Mouse (Mus musculus): ENCODE results near the gene B4gat1. TPM values are rescaled to one million over a fixed set of nuclear protein-coding genes. Genes with fewer than 3 reads are reported as not detected.

Gene B4gat1
- polyA plus RNA-seq, 1 experiment from 2014 or later: 41.8 TPM

GRCm38 (mm10) chr19:5072389-5073019 is 33.9 kb downstream of the B4gat1 start:
- peak overlapping the region; percentile 69 for H3K4me3 ChIP-seq (replicated peaks; ENCODE audit: low read length)
- H3K36me3 ChIP-seq (ENCODE audit: control insufficient read depth, insufficient read depth, low read length): 0 out of 2 replicates have a peak, but pooled peaks cover 3% of the 10 kb centered on the region
- peak; percentile 5; the same call in 1 of the 2 replicates for ATAC-seq (ENCODE audit: insufficient read depth, low FRiP score)
- no peaks in the 10 kb centered on the region for H3K27me3 ChIP-seq (ENCODE audit: control insufficient read depth, insufficient read depth, low read length)
- no peaks in the 10 kb centered on the region for H3K9me3 ChIP-seq (replicated peaks; ENCODE audit: control insufficient read depth, low read length)
- H3K4me1 ChIP-seq (ENCODE audit: control insufficient read depth, insufficient read depth, low read length): peaks cover 33% of the 10 kb centered on the region; the same call in 1 of the 2 replicates
- peak overlapping the region; percentile 94 for H3K27ac ChIP-seq (ENCODE audit: low read length)
- peak overlapping the region; percentile 87 for H3K9ac ChIP-seq (ENCODE audit: low read length)
- H3K4me2 ChIP-seq (ENCODE audit: low read depth, low read length): peak overlapping the region; percentile 77
- 3% methylated on average over 20 of the region's 20 CpGs for WGBS

- Histone ChIP-seq H3K27me3 (ENCODE audit: control insufficient read depth, insufficient read depth, low read length) (no peaks in the 10 kb centered on the region), H3K4me2 (ENCODE audit: low read depth, low read length) (peak overlapping the region; percentile 77), H3K9me3 (replicated peaks; ENCODE audit: control insufficient read depth, low read length) (no peaks in the 10 kb centered on the region), H3K4me1 (ENCODE audit: control insufficient read depth, insufficient read depth, low read length) (peaks cover 29% of the 10 kb centered on the region; the same call in 1 of the 2 replicates), H3K4me3 (replicated peaks; ENCODE audit: low read length) (peak overlapping the region; percentile 69), H3K9ac (ENCODE audit: low read length) (no peak overlapping the region), H3K27ac (ENCODE audit: low read length) (peak overlapping the region; percentile 94), H3K36me3 (ENCODE audit: control insufficient read depth, insufficient read depth, low read length) (0 out of 2 replicates have a peak, but pooled peaks cover 3% of the 10 kb centered on the region)
- under 1% methylated on average over 15 of the region's 15 CpGs for WGBS
- ATAC-seq (ENCODE audit: insufficient read depth, low FRiP score): no peak
These were observed 34.4 kb downstream of the B4gat1 start for GRCm38 (mm10) chr19:5073028-5073427.

GRCm38 (mm10) chr19:5073518-5073917 is 34.9 kb downstream of the B4gat1 start:
- Histone ChIP-seq H3K9me3 (replicated peaks; ENCODE audit: control insufficient read depth, low read length) (no peaks in the 10 kb centered on the region), H3K27ac (ENCODE audit: low read length) (no peak overlapping the region), H3K4me3 (replicated peaks; ENCODE audit: low read length) (no peak overlapping the region), H3K4me2 (ENCODE audit: low read depth, low read length) (peak overlapping the region; percentile 77), H3K36me3 (ENCODE audit: control insufficient read depth, insufficient read depth, low read length) (0 out of 2 replicates have a peak, but pooled peaks cover 3% of the 10 kb centered on the region), H3K4me1 (ENCODE audit: control insufficient read depth, insufficient read depth, low read length) (peaks cover 26% of the 10 kb centered on the region; the same call in 1 of the 2 replicates), H3K9ac (ENCODE audit: low read length) (no peak overlapping the region), H3K27me3 (ENCODE audit: control insufficient read depth, insufficient read depth, low read length) (no peaks in the 10 kb centered on the region)
- 26% methylated on average over 5 of the region's 5 CpGs for WGBS
- no peak for ATAC-seq (ENCODE audit: insufficient read depth, low FRiP score)

GRCm38 (mm10) chr19:5079279-5079678 is 40.7 kb downstream of the B4gat1 start:
- 0 out of 2 replicates have a peak, but pooled peaks cover 3% of the 10 kb centered on the region for H3K36me3 ChIP-seq (ENCODE audit: control insufficient read depth, insufficient read depth, low read length)
- no peak overlapping the region for H3K4me3 ChIP-seq (replicated peaks; ENCODE audit: low read length)
- no peak for ATAC-seq (ENCODE audit: insufficient read depth, low FRiP score)
- no peaks in the 10 kb centered on the region for H3K9me3 ChIP-seq (replicated peaks; ENCODE audit: control insufficient read depth, low read length)
- H3K9ac ChIP-seq (ENCODE audit: low read length): no peak overlapping the region
- H3K4me1 ChIP-seq (ENCODE audit: control insufficient read depth, insufficient read depth, low read length): no peaks in the 10 kb centered on the region
- peaks cover 34% of the 10 kb centered on the region for H3K27me3 ChIP-seq (ENCODE audit: control insufficient read depth, insufficient read depth, low read length)
- H3K4me2 ChIP-seq (ENCODE audit: low read depth, low read length): no peak overlapping the region
- no peak overlapping the region for H3K27ac ChIP-seq (ENCODE audit: low read length)
- WGBS: 94% methylated on average over 1 of the region's 1 CpGs

- H3K36me3 ChIP-seq (ENCODE audit: control insufficient read depth, insufficient read depth, low read length): no peaks in the 10 kb centered on the region
- H3K9ac ChIP-seq (ENCODE audit: low read length): no peak overlapping the region
- H3K27me3 ChIP-seq (ENCODE audit: control insufficient read depth, insufficient read depth, low read length): peaks cover 55% of the 10 kb centered on the region
- no peaks in the 10 kb centered on the region for H3K9me3 ChIP-seq (replicated peaks; ENCODE audit: control insufficient read depth, low read length)
- H3K27ac ChIP-seq (ENCODE audit: low read length): no peak overlapping the region
- WGBS: 58% methylated on average over 18 of the region's 18 CpGs
- no peak for ATAC-seq (ENCODE audit: insufficient read depth, low FRiP score)
- peaks cover 4% of the 10 kb centered on the region; the same call in 1 of the 2 replicates for H3K4me1 ChIP-seq (ENCODE audit: control insufficient read depth, insufficient read depth, low read length)
- H3K4me2 ChIP-seq (ENCODE audit: low read depth, low read length): no peak overlapping the region
- H3K4me3 ChIP-seq (replicated peaks; ENCODE audit: low read length): no peak overlapping the region
These were observed 43.4 kb downstream of the B4gat1 start for GRCm38 (mm10) chr19:5082005-5082404.

GRCm38 (mm10) chr19:5082596-5082995 is 44.0 kb downstream of the B4gat1 start:
- 67% methylated on average over 24 of the region's 24 CpGs for WGBS
- peaks cover 9% of the 10 kb centered on the region; the same call in 1 of the 2 replicates for H3K4me1 ChIP-seq (ENCODE audit: control insufficient read depth, insufficient read depth, low read length)
- ATAC-seq (ENCODE audit: insufficient read depth, low FRiP score): no peak
- no peak overlapping the region for H3K4me2 ChIP-seq (ENCODE audit: low read depth, low read length)
- H3K27ac ChIP-seq (ENCODE audit: low read length): no peak overlapping the region
- peaks cover 55% of the 10 kb centered on the region for H3K27me3 ChIP-seq (ENCODE audit: control insufficient read depth, insufficient read depth, low read length)
- H3K4me3 ChIP-seq (replicated peaks; ENCODE audit: low read length): no peak overlapping the region
- H3K9me3 ChIP-seq (replicated peaks; ENCODE audit: control insufficient read depth, low read length): no peaks in the 10 kb centered on the region
- H3K9ac ChIP-seq (ENCODE audit: low read length): no peak overlapping the region
- no peaks in the 10 kb centered on the region for H3K36me3 ChIP-seq (ENCODE audit: control insufficient read depth, insufficient read depth, low read length)

- peaks cover 16% of the 10 kb centered on the region for H3K4me1 ChIP-seq (ENCODE audit: control insufficient read depth, insufficient read depth, low read length)
- 0 out of 2 replicates have a peak overlapping the region, but pooled peaks have one; percentile 67 for H3K9ac ChIP-seq (ENCODE audit: low read length)
- H3K4me3 ChIP-seq (replicated peaks; ENCODE audit: low read length): peak overlapping the region; percentile 53
- H3K9me3 ChIP-seq (replicated peaks; ENCODE audit: control insufficient read depth, low read length): no peaks in the 10 kb centered on the region
- no peak overlapping the region for H3K27ac ChIP-seq (ENCODE audit: low read length)
- no peaks in the 10 kb centered on the region for H3K36me3 ChIP-seq (ENCODE audit: control insufficient read depth, insufficient read depth, low read length)
- 66% methylated on average over 3 of the region's 3 CpGs for WGBS
- no peak for ATAC-seq (ENCODE audit: insufficient read depth, low FRiP score)
- no peak overlapping the region for H3K4me2 ChIP-seq (ENCODE audit: low read depth, low read length)
- peaks cover 55% of the 10 kb centered on the region for H3K27me3 ChIP-seq (ENCODE audit: control insufficient read depth, insufficient read depth, low read length)
These were observed 45.6 kb downstream of the B4gat1 start for GRCm38 (mm10) chr19:5083961-5084833.

GRCm38 (mm10) chr19:5084834-5085144 is 46.2 kb downstream of the B4gat1 start:
- no peaks in the 10 kb centered on the region for H3K9me3 ChIP-seq (replicated peaks; ENCODE audit: control insufficient read depth, low read length)
- 5% methylated on average over 15 of the region's 15 CpGs for WGBS
- H3K4me3 ChIP-seq (replicated peaks; ENCODE audit: low read length): peak overlapping the region; percentile 53

More at GRCm38 (mm10) chr19:5084834-5085144, 46.2 kb downstream of the B4gat1 start:
- Histone ChIP-seq H3K27ac (ENCODE audit: low read length) (no peak overlapping the region), H3K4me1 (ENCODE audit: control insufficient read depth, insufficient read depth, low read length) (peaks cover 20% of the 10 kb centered on the region), H3K9ac (ENCODE audit: low read length) (peak overlapping the region; percentile 67; the same call in 1 of the 2 replicates), H3K36me3 (ENCODE audit: control insufficient read depth, insufficient read depth, low read length) (no peaks in the 10 kb centered on the region), H3K4me2 (ENCODE audit: low read depth, low read length) (peak overlapping the region; percentile 83), H3K27me3 (ENCODE audit: control insufficient read depth, insufficient read depth, low read length) (peaks cover 55% of the 10 kb centered on the region)
- no peak for ATAC-seq (ENCODE audit: insufficient read depth, low FRiP score)
